23 mouse cellular contexts compared by ENCODE assay signal in the genomic region with DNA sequence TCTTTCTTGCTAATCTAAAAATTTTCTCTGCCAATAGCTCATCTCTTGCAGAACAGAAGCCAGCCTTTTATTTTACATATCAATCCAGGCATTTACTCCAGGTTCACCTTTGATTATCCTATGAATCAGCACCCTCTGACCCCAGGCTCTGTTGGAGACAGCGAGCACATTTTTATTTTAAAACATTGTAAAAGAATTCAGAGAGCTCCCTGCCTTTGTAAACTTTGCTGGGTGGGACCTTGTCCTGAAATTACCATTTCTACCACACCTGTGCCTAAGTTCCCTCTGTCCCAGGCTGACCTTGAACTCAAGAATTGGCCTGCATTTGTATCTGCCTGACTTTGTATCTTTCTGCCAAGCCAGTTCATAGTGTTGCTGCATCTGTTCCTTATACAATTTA. TPM values are rescaled to one million over a fixed set of nuclear protein-coding genes. Genes with fewer than 3 reads are reported as not detected.
DNase-seq lines count a peak whose midpoint lies in the region; TF ChIP-seq lines count a peak whose summit lies in the region.
"Had no signal": no experiment of that assay in that cellular context is flagged by ENCODE, and none has a peak within 500 bp of the region (broad histone marks: within the 10 kb centered on the region; RNA-seq: fewer than 3 reads in every experiment).

No protein-coding gene starts in this region.

- H3K9ac ChIP-seq in ES-E14 (ENCODE audit: insufficient read depth, low read depth, low read length, poor library complexity, severe bottlenecking): no peak overlapping the region
- H3K9ac ChIP-seq: embryonic facial prominence, embryonic 13.5 days; embryonic facial prominence, embryonic 15.5 days; forebrain, embryonic 12.5 days had no signal

- DNase-seq in heart, adult 11 months: peak; percentile 49
- no peak for DNase-seq in heart, postnatal 4 days
- peak; percentile 57 for DNase-seq in ES-E14 (ENCODE audit: low read depth, low spot score)
- peak; percentile 91 for DNase-seq in ZHBTc4 (ENCODE audit: low read depth, low spot score)
- DNase-seq in liver: no peak
- DNase-seq in thymus, postnatal 10 days (ENCODE audit: low spot score in 2 of 2): no peak
- DNase-seq: adrenal gland, adult 2 months; adrenal gland, postnatal 10 days; adrenal gland, postnatal 25 days; B cell, adult 2 months; cerebellum, adult 11 months; cerebellum, adult 18-20 months; cerebellum, adult 8-10 months; cerebellum, adult 9-11 months; cerebellum, postnatal 14 days; cerebellum, postnatal 36 days; embryo, embryonic 11 days had no signal

- in situ Hi-C loops in ES-E14 (cut with MboI; ENCODE audit: low sequenced_read_pairs in 2 of 2, unreplicated experiment in 2 of 2): loop anchor here in 1 of 2 experiments (25.0 kb wide), 1 partner anchor 859 kb away; no protein-coding TSS in a partner anchor

- H3K4me1 ChIP-seq in ES-E14 (ENCODE audit: control insufficient read depth in 2 of 2, insufficient read depth in 2 of 2, low read length in 2 of 2, poor library complexity in 1 of 2): peaks cover 3 to 8% of the 10 kb centered on the region in 2 experiments; a peak in 2 of 4 replicates
- H3K4me1 ChIP-seq: embryonic facial prominence, embryonic 13.5 days; embryonic facial prominence, embryonic 15.5 days; forebrain, embryonic 10.5 days; forebrain, embryonic 12.5 days had no signal

- H3K27ac ChIP-seq in ES-E14 (ENCODE audit: insufficient read depth, low read depth, low read length, poor library complexity, severe bottlenecking): peak overlapping the region; percentile 100; the same call in 1 of the 2 replicates
- H3K27ac ChIP-seq: embryonic facial prominence, embryonic 13.5 days; embryonic facial prominence, embryonic 15.5 days; forebrain, embryonic 10.5 days; forebrain, embryonic 12.5 days had no signal

- H3K4me3 ChIP-seq in ES-E14 (ENCODE audit: insufficient read depth in 1 of 2, low read depth in 1 of 2, low read length in 2 of 2, poor library complexity in 1 of 2, severe bottlenecking in 1 of 2): no peak overlapping the region
- H3K4me3 ChIP-seq: embryonic facial prominence, embryonic 13.5 days; embryonic facial prominence, embryonic 15.5 days; erythroblast, embryonic 14.5 days; forebrain, embryonic 10.5 days; forebrain, embryonic 12.5 days had no signal

- H3K36me3 ChIP-seq in ES-E14 (ENCODE audit: control insufficient read depth, insufficient read depth, low read length, poor library complexity, severe bottlenecking): no peaks in the 10 kb centered on the region
- H3K36me3 ChIP-seq: embryonic facial prominence, embryonic 13.5 days; embryonic facial prominence, embryonic 15.5 days; forebrain, embryonic 10.5 days; forebrain, embryonic 12.5 days had no signal

- H3K9me3 ChIP-seq in ES-E14 (ENCODE audit: control insufficient read depth, insufficient read depth, low read depth, low read length): no peaks in the 10 kb centered on the region
- H3K9me3 ChIP-seq: embryonic facial prominence, embryonic 13.5 days; embryonic facial prominence, embryonic 15.5 days; forebrain, embryonic 10.5 days; forebrain, embryonic 12.5 days had no signal

TF ChIP-seq in ES-E14, 5 proteins besides CTCF, POLR2A, EP300 and RAD21:
- no peak for TF ChIP-seq HCFC1 (IDR thresholded peaks at IDR 0.05; ENCODE audit: borderline replicate concordance, insufficient read depth, low read length)
- TF ChIP-seq MAFK (IDR thresholded peaks at IDR 0.05; ENCODE audit: insufficient read depth, low read depth, low read length): peak; percentile 67; the same call in 1 of the 2 replicates
- no peak for TF ChIP-seq ZC3H11A (IDR thresholded peaks at IDR 0.05; ENCODE audit: borderline replicate concordance, low read depth, low read length)
- no peak for TF ChIP-seq ZNF384 (IDR thresholded peaks at IDR 0.05; ENCODE audit: low read depth, low read length)
- 0 out of 2 replicates have a peak, but pooled peaks have one; percentile 48 for TF ChIP-seq CHD2 (IDR thresholded peaks at IDR 0.05; ENCODE audit: low read depth, low read length)

RNA-seq across cellular contexts. Expression of a gene that starts 17.0 kb away (rescaled TPM):
- not detected for total RNA-seq in heart, postnatal 4 days (2021)
- 9.1 and 10.6 TPM in 2 replicates for total RNA-seq in ES-E14 (2012; rRNA removed)
- total RNA-seq: adrenal gland, adult 2 months; adrenal gland, postnatal 10 days; adrenal gland, postnatal 25 days; MEL had no signal

Comparison
In these comparisons a context has a peak if more than half of its experiments do, and no peak if none do; other contexts are left out.
1. DNase-seq: peak in heart, adult 11 months (single experiment), ES-E14 (single experiment) and ZHBTc4 (single experiment); none in heart, postnatal 4 days (single experiment), liver (single experiment) and thymus, postnatal 10 days (0 of 2).
2. RNA of a gene that starts 17.0 kb away (total RNA-seq): 9.1 to 10.6 TPM in ES-E14; not detected in heart, postnatal 4 days; every median in the first group is over 10 times any median in the second.